Mouse (Mus musculus) testis, adult 10 weeks (tissue): ENCODE results near the gene Tbc1d16. TPM values are rescaled to one million over a fixed set of nuclear protein-coding genes. Genes with fewer than 3 reads are reported as not detected.

Experiments
- polyA plus RNA-seq: library from polyadenylated mRNA; stranded (reverse); fragments of 350-450 nt; fragmentation: Illumina TruSeq; extraction: RNeasy Lipid Tissue Mini Kit (QIAGEN cat#74804); gene quantifications from one replicate; pipeline ENCODE4 v1.2.3, GENCODE M21; 2014; ENCODE audit warnings: low read depth, low replicate concordance

Tbc1d16 gene
- 0.25 TPM for polyA plus RNA-seq

GRCm38 (mm10) chr11:119228091-119228781 lies at the start of gene Tbc1d16, which contains the start of gene Ccdc40:
Tbc1d16 (minus strand) TSS chr11:119228499.
Ccdc40 (plus strand) TSS chr11:119228572.

GRCm38 (mm10) chr11:119267768-119268556 lies 39.7 kb upstream of the Tbc1d16 start, which contains the start of gene Gaa:
Gaa (plus strand) TSS chr11:119267887.

Other genes starting within 250 kb of the Tbc1d16 start
- not detected for gene Enpp7, start 240.3 kb downstream of the Tbc1d16 start, polyA plus RNA-seq
- 0.36 TPM for gene Cbx2, start 205.5 kb downstream of the Tbc1d16 start, polyA plus RNA-seq
- gene Cbx8, start 187.5 kb downstream of the Tbc1d16 start, polyA plus RNA-seq: 0.17 TPM
- gene Cbx4, start 142.3 kb downstream of the Tbc1d16 start, polyA plus RNA-seq: 1.4 TPM
- 23.2 TPM for gene Ccdc40, start 73 bp upstream of the Tbc1d16 start, polyA plus RNA-seq
- 0.42 TPM for gene Gaa, start 39.4 kb upstream of the Tbc1d16 start, polyA plus RNA-seq
- 62.1 TPM for gene Eif4a3, start 71.6 kb upstream of the Tbc1d16 start, polyA plus RNA-seq
- gene Card14, start 79.3 kb upstream of the Tbc1d16 start, polyA plus RNA-seq: not detected
- gene Sgsh, start 127.0 kb upstream of the Tbc1d16 start, polyA plus RNA-seq: 1.6 TPM
- 1.1 TPM for gene Slc26a11, start 127.1 kb upstream of the Tbc1d16 start, polyA plus RNA-seq
- 7.4 TPM for gene Rnf213, start 164.6 kb upstream of the Tbc1d16 start, polyA plus RNA-seq